Mouse (Mus musculus) heart, postnatal 25 days (tissue): ENCODE data around the gene Taf1b. TPM values are rescaled to one million over a fixed set of nuclear protein-coding genes. Genes with fewer than 3 reads are reported as not detected.
"Not testable (repeated sequence)": the region's sequence is repeated elsewhere in the genome, so short reads cannot be mapped to it uniquely, and the experiment has no call there.

ENCODE experiments used
- DNase-seq: peaks from one replicate; pipeline ENCODE4 v3.0.0; 2022; ENCODE audit warnings: low spot score
- intact Hi-C: fragments of 180-260 bp; cut with DNase I; formaldehyde crosslinking; loops from one replicate; pipeline ENCODE4 v1.15.1; 2025
- total RNA-seq, 2 experiments: library from RNA; stranded (reverse); gene quantifications; 2 replicates each; pipeline ENCODE4 v1.2.3; 2021

The Taf1b gene
- 10 to 100 TPM in 1 of 2 experiments, 1 to 10 TPM in 1; 9.8 to 10.4 TPM for total RNA-seq

DNA sequence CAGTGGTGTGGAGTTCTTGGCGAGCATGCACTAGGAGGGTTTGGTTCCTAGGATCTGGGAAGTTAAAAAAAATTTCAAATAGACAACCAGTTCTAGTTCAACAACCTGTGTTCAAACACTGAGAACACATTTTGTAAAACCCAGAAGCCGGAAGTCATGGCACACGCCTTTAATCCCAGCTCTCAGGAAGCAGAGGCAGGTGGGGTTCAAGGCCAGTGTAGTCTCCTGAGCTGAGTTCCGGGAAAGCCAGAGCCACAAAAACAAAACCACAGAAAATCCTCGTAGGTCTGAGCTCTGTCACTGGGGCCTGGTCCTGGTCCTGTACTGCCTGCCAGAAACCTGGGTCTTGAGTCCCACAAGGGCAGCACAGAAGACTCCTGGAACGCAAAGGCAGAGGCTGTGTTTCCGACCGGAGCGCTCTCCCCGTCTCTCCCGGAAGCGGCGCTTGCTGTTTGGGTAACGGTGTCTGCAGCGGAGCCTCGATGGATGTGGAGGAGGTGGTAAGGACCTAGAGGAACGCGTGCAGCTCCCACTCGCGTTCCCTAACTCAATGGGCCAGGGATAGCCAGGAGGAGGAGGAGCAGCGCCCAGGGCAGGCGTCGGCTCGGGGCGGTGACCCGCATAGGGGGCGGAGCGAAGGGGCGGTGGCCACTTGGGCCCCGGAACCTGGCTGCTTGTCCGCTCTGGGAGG, at the start of gene Taf1b:
Gene Taf1b (plus strand): TSS at position 210 of the 691 bp plus-strand sequence.
- DNase-seq: peak; percentile 65
- intact Hi-C loops: no loop called here

GRCm38 (mm10) chr12:24460406-24460805, 37.8 kb upstream of the Taf1b start:
- intact Hi-C loops: no loop called here
- no peak for DNase-seq

GRCm38 (mm10) chr12:24462121-24462520, 36.0 kb upstream of the Taf1b start:
- DNase-seq, intact Hi-C loops: not testable (repeated sequence)

- intact Hi-C loops, DNase-seq: not testable (repeated sequence)
Observed at GRCm38 (mm10) chr12:24463490-24463889, 34.7 kb upstream of the Taf1b start.

DNA sequence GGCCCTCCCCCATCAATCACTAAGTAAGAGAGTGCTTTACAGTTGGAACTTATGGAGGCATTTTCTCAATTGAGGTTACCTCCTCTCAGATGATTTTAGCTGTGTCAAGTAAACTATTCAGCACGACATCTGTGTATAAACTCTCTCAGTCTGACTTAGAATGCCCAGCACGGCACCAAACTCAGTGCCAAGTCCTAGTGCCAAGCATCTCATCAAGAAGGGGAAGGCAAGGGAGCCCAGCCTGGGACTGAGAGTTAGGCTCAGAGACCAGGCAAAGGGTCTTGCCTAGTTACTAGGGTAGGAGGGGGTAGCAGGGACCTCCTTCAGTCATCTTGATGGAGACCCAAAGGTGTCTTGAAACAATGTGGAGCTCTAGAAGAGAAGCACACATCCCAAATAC, 29.2 kb upstream of the Taf1b start:
- DNase-seq: no peak
- intact Hi-C loops: no loop called here

GRCm38 (mm10) chr12:24470943-24471342, 27.2 kb upstream of the Taf1b start:
- intact Hi-C loops: loop anchor here (1.0 to 2.0 kb wide), 2 partner anchors 130 to 226 kb away; no protein-coding TSS in a partner anchor
- no peak for DNase-seq

DNA sequence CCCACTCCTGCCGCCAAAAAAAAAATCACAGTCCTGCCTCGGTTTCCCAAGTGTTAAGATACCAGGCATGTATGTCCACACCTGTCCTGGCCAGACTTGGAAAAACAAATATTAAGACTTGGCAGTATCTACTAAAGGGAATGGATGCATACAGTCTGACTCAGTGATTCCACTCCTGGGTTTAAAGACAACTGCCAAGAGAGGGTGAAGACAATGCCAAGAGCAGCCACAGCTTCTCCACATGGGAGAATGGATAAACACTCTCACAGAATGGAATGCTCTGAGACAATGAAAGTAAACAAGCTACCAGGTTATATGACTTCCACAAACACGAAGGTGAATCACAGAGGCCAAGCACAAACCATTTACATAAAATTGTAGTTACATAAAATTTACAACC, 24.9 kb upstream of the Taf1b start:
- intact Hi-C loops: no loop called here
- no peak for DNase-seq

DNA sequence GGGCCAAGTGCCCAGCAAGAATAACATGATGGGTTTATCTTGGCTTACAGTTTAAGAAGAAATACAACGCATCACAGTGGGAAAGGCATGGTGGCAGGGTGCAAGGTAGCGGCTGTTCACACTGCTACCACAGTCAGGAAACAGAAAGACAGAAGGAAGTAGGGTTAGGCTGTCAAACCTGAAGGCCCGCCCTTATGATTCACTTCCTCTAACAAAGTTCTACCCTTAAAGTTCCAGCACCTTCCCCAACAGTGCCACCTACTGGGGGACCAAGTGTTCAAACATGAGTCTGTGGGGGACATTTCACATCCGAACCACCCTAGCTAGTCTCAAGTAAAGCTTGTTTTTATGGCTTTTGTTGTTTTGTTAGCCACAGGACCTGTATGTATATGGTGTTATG, 13.2 kb upstream of the Taf1b start:
- intact Hi-C loops: no loop called here

DNA sequence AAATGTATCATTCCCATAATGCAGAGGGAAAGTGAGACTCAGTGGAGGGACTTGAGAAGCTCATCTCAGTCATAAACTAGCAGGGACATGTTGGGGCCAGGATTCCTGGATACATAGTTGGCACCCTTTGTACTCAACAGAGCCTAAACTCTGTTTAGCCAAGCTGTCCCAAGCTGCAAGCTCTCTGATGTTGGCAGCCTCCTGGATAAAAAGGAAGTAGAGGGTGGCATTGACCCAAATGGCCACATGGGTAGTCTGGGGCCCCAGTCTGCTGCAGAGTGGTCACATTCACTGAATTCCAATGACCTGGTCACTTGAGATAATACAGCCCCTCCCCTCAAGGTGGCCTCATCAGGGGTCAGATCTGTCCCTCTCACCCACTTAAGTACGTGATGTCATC, 11.3 kb upstream of the Taf1b start:
- intact Hi-C loops: no loop called here
- DNase-seq: no peak

More for the DNA sequence above, 13.2 kb upstream of the Taf1b start:
- DNase-seq: no peak

GRCm38 (mm10) chr12:24492507-24492906, 5.7 kb upstream of the Taf1b start:
- not testable (repeated sequence) for DNase-seq

DNA sequence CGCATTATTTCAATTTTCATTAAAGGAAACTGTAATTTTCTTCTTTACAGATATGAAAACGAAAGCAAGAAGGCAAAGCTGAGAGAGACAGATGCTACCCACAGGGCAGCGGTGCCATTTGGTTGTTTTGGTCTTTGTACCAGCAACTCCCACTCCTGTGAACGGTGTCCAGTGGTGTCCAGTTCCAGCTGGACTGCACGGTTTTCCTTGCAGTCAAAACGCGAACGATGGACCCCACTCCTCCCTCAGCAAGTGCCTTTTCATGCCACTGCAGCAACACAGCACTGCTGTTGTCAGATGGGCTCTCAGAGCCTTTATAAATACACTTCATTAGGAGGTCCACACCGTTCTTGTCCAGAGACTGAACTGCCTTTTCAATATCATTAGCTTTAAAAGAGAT, 5.1 kb upstream of the Taf1b start:
- DNase-seq: no peak
- intact Hi-C loops: no loop called here

More at GRCm38 (mm10) chr12:24492507-24492906, 5.7 kb upstream of the Taf1b start:
- intact Hi-C loops: not testable (repeated sequence)

DNA sequence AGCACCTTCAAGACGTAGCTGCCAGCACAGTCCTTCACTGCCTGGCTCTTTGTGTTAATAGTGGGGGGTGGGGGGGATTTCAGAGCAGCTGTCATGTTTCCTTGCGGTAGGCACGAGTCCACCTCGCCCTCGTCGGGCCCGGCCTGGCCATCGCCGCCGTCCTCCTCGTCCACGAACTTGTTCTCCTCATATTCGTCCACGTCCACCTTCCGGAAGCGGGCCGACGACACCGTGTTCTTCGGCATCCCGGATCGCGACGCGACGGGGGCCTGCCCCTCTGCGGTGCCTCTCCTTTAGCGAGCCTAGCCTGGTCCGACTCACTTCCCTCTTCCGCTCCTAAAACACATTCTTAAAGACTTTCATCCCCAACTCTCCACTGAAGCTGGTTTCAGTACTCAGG, 4.7 kb upstream of the Taf1b start:
- DNase-seq: no peak
- intact Hi-C loops: no loop called here

DNA sequence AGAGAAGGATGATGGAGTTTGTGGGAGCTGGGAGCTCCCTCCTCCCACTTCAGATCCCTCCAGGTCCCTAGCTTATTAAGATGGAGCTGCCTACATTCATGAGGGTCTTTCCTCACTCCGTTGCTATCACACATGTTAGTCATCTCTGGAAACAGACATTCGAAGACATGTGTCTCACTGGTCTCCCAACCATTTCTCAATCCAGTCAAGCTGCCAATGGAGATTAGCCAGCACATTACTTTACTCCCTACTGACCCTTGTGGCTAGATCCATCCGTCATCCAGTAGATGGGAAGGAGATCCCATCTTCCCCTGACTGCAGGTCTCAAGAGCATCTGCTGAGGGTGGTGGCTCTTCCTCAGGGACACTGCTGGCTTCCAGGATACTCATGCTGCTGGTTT, 3.4 kb upstream of the Taf1b start:
- DNase-seq, intact Hi-C loops: not testable (repeated sequence)

GRCm38 (mm10) chr12:24498841-24499485, 804 bp downstream of the Taf1b start:
- DNase-seq, intact Hi-C loops: not testable (repeated sequence)

GRCm38 (mm10) chr12:24517118-24517517, 19.0 kb downstream of the Taf1b start:
- intact Hi-C loops: no loop called here

DNA sequence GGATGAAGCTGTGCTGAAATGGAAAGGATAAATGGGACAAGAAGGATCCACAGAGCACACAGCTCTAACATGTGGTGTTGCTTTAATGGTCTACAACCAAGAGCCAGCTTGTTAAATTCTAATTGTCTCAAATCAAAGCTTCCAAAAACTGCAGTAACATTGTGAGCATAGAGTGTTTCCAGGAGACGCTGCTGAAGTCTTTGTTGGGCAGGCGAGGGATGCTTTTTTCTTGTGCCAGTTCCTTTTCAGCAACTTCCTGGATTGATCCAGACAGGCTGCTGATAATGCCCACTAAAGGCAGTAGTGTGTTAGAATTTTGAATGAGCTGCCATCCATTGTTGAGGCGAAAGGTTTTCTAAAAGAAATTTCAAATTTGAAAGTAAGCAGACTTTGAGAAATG, 22.9 kb downstream of the Taf1b start:
- DNase-seq: no peak
- intact Hi-C loops: no loop called here

More at GRCm38 (mm10) chr12:24517118-24517517, 19.0 kb downstream of the Taf1b start:
- DNase-seq: no peak

- intact Hi-C loops, DNase-seq: not testable (repeated sequence)
Observed at GRCm38 (mm10) chr12:24525065-24525464, 26.9 kb downstream of the Taf1b start.

DNA sequence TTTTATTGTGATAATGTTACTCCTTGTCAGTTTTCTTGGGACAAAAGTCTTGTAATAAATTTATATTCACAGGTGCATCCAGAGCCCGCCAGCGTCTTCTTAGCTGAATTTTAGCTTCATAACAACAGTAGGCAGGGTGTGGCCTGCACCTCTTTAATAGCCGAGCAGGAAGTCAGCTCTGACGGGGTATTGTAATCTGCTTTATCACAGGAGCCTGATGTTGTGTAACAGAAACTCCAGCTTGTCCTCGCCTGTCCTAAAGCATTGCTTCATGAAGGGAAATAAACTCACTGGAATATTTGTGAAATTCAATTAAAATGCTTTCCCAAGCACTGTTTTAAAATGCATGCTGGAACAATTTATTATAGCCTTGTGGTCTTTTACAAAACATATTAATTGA, 38.2 kb downstream of the Taf1b start:
- no peak for DNase-seq
- intact Hi-C loops: no loop called here

GRCm38 (mm10) chr12:24537201-24537600, 39.0 kb downstream of the Taf1b start:
- no peak for DNase-seq
- intact Hi-C loops: no loop called here

GRCm38 (mm10) chr12:24537965-24538364, 39.8 kb downstream of the Taf1b start:
- no peak for DNase-seq
- intact Hi-C loops: no loop called here

GRCm38 (mm10) chr12:24541426-24542154, 43.4 kb downstream of the Taf1b start:
- intact Hi-C loops: no loop called here
- DNase-seq: no peak
